Mouse (Mus musculus) c-Kit-positive CD71-positive TER-119-negative erythroid progenitor cells, embryonic 14.5 days (primary cell): Measurements from ENCODE around the gene Myh10.

Experiments used
- DNase-seq: peaks from one replicate; pipeline ENCODE4 v3.0.0-alpha.2; 2013; ENCODE audit warnings: low read depth

The Myh10 gene

GRCm38 (mm10) chr11:68691321-68692009 lies at the start of gene Myh10:
Gene Myh10, plus strand, starts transcription at chr11:68691559.
- DNase-seq = peak; percentile 100

- no peak for DNase-seq
These were observed 46.6 kb upstream of the Myh10 start for GRCm38 (mm10) chr11:68644781-68645180.

- no peak for DNase-seq
These were observed 43.6 kb upstream of the Myh10 start for GRCm38 (mm10) chr11:68647808-68648207.

- no peak for DNase-seq
These were observed 42.8 kb upstream of the Myh10 start for GRCm38 (mm10) chr11:68648385-68649148.

GRCm38 (mm10) chr11:68651518-68651917 lies 39.8 kb upstream of the Myh10 start:
- no peak for DNase-seq

GRCm38 (mm10) chr11:68655524-68655923 lies 35.8 kb upstream of the Myh10 start:
- DNase-seq = no peak

- no peak for DNase-seq
These were observed 34.3 kb upstream of the Myh10 start for GRCm38 (mm10) chr11:68656887-68657685.

- DNase-seq = no peak
These were observed 33.5 kb upstream of the Myh10 start for GRCm38 (mm10) chr11:68657811-68658210.

- DNase-seq = no peak
These were observed 26.0 kb upstream of the Myh10 start for GRCm38 (mm10) chr11:68665331-68665730.

GRCm38 (mm10) chr11:68666210-68666609 lies 25.1 kb upstream of the Myh10 start:
- no peak for DNase-seq

GRCm38 (mm10) chr11:68672270-68672970 lies 18.9 kb upstream of the Myh10 start:
- DNase-seq = no peak

- no peak for DNase-seq
These were observed 17.3 kb upstream of the Myh10 start for GRCm38 (mm10) chr11:68674071-68674470.

GRCm38 (mm10) chr11:68674643-68675042 lies 16.7 kb upstream of the Myh10 start:
- DNase-seq = no peak

GRCm38 (mm10) chr11:68675274-68675673 lies 16.1 kb upstream of the Myh10 start:
- DNase-seq = no peak

GRCm38 (mm10) chr11:68681254-68681839 lies 10.0 kb upstream of the Myh10 start:
- DNase-seq = no peak

GRCm38 (mm10) chr11:68682136-68682806 lies 9.1 kb upstream of the Myh10 start:
- DNase-seq = peak; percentile 48

GRCm38 (mm10) chr11:68686001-68686400 lies 5.4 kb upstream of the Myh10 start:
- no peak for DNase-seq

GRCm38 (mm10) chr11:68689304-68689703 lies 2.1 kb upstream of the Myh10 start:
- no peak for DNase-seq

GRCm38 (mm10) chr11:68690465-68690864 lies 894 bp upstream of the Myh10 start:
- peak; percentile 22 for DNase-seq

- DNase-seq = peak; percentile 20
These were observed 792 bp downstream of the Myh10 start for GRCm38 (mm10) chr11:68692010-68692692.
